Mouse (Mus musculus) liver, embryonic 13.5 days (tissue): Measurements from ENCODE around the gene Ap3b1. TPM values are rescaled to one million over a fixed set of nuclear protein-coding genes. Genes with fewer than 3 reads are reported as not detected.

ENCODE experiments used
- ATAC-seq: fragments of 200-750 bp; cut with Nextera tagmentation; 2 replicates; pipeline ENCODE4 v1.8.0; 2017; ENCODE audit warnings: low read depth, mild to moderate bottlenecking, moderate number of reproducible peaks, moderate library complexity
- DNase-seq: peaks from one replicate; pipeline ENCODE4 v3.0.0; 2022
- H3K27ac ChIP-seq: fragments of 300-500 bp; sonication (generic); 2 replicates; pipeline ENCODE4 v1.5.1; 2015; ENCODE audit warnings: moderate library complexity, mild to moderate bottlenecking, inconsistent platforms
- H3K27me3 ChIP-seq: fragments of 300-500 bp; sonication (generic); 2 replicates; pipeline ENCODE4 v1.6.1; 2015; ENCODE audit warnings: mild to moderate bottlenecking, inconsistent platforms
- H3K36me3 ChIP-seq: fragments of 300-500 bp; sonication (generic); 2 replicates; pipeline ENCODE4 v1.6.1; 2015; ENCODE audit warnings: mild to moderate bottlenecking, inconsistent platforms
- H3K4me1 ChIP-seq: fragments of 300-500 bp; sonication (generic); replicated peaks from 2 replicates; pipeline ENCODE4 v1.6.1; 2015; ENCODE audit warnings: inconsistent platforms
- H3K4me2 ChIP-seq: fragments of 300-500 bp; sonication (generic); 2 replicates; pipeline ENCODE4 v1.6.1; 2015; ENCODE audit warnings: inconsistent platforms, mild to moderate bottlenecking, moderate library complexity
- H3K4me3 ChIP-seq: fragments of 300-500 bp; sonication (generic); replicated peaks from 2 replicates; pipeline ENCODE4 v1.5.1; 2015; ENCODE audit warnings: mild to moderate bottlenecking, inconsistent platforms
- H3K9ac ChIP-seq: fragments of 300-500 bp; sonication (generic); 2 replicates; pipeline ENCODE4 v1.6.1; 2015; ENCODE audit warnings: mild to moderate bottlenecking, inconsistent platforms
- H3K9me3 ChIP-seq: fragments of 300-500 bp; sonication (generic); replicated peaks from 2 replicates; pipeline ENCODE4 v1.6.1; 2016; ENCODE audit warnings: inconsistent platforms
- WGBS: fragments of 180-500 bp; shearing (Covaris S2); methylation state at CpG from one replicate; pipeline ENCODE4 v1.1.7; 2015; ENCODE audit not compliant: insufficient replicate concordance; 5-methylcytosine and 5-hydroxymethylcytosine counted together
- polyA plus RNA-seq: library from polyadenylated mRNA; unstranded; fragments of >200 nt; fragmentation: Nextera tagmentation; extraction: Ambion mirVana; gene quantifications from 2 replicates; pipeline ENCODE4 v1.2.1, GENCODE M21; 2015

The Ap3b1 gene
- polyA plus RNA-seq, 1 experiment from 2014 or later = 18.5 TPM

DNA sequence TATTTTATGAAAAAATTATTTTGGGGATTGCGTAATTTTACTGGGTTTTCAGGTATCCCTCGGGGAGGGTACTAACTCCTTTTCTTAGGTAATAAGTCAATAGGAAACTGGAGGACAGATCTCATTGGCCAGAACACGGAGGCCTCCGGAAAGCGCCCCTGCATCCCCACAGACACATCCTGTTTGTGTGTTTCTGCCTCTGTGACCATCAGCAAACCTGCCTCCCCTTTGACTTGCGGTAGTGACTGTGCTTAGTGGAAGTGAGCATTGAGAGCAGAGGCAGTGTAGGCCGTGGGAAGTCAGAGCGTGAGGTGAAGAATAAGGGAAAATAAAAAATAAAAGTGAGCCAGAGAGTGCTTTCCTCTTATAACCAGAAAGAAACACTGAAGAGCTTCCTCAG, 41.7 kb downstream of the Ap3b1 start:
- Histone ChIP-seq H3K36me3 (peaks cover 50% of the 10 kb centered on the region), H3K4me1 (no peaks in the 10 kb centered on the region), H3K27me3 (no peaks in the 10 kb centered on the region), H3K27ac (no peak overlapping the region), H3K9ac (no peak overlapping the region), H3K4me3 (no peak overlapping the region), H3K9me3 (no peaks in the 10 kb centered on the region), H3K4me2 (no peak overlapping the region)
- no peak for DNase-seq
- ATAC-seq = no peak
- WGBS = 62% methylated on average over 8 of the region's 8 CpGs

DNA sequence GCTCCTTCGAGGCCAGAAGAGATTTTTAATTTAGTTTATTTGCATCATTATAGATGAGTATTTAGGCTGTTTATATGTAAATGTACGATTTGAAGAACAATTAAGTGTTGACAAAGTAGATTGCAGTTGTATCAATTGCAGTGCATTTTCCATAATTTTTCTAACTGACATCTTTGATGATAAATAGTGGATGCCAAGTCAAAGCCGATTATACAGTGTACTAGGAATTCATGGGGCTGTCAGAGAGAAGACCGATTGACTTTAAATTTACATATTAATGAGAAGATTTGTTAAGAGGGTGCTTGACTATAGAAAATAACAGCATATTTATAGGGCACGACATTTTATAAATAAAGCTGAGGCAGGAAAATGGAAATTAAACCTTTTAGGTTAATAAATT, 64.8 kb downstream of the Ap3b1 start:
- WGBS = 75% methylated on average over 5 of the region's 5 CpGs
- no peaks in the 10 kb centered on the region for H3K9me3 ChIP-seq
- H3K4me1 ChIP-seq = no peaks in the 10 kb centered on the region
- no peak overlapping the region for H3K4me2 ChIP-seq
- DNase-seq (no peak), ATAC-seq (no peak)
- H3K36me3 ChIP-seq = peaks cover 7% of the 10 kb centered on the region; the same call in 1 of the 2 replicates
- no peak overlapping the region for H3K9ac ChIP-seq
- no peaks in the 10 kb centered on the region for H3K27me3 ChIP-seq
- no peak overlapping the region for H3K27ac ChIP-seq
- H3K4me3 ChIP-seq = no peak overlapping the region

DNA sequence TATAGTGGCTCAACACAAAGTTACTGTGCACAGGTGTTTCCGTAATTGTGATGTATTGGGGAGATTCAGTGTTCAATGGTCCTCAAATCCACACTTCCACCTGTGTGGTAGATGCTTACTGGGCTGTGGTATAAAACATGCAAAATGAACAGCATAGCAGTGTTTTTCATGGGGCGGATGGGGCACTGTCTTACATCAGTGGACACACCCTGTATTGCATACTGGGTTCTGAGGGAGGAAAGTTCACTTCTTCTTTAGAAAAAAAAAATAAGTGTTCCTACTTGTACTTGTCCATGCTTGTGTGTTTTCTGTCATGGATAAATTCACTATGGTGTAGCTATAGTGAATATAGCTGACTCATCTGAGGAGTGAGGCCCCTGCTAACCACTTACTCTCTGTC, 70.8 kb downstream of the Ap3b1 start:
- ATAC-seq = no peak
- 79% methylated on average over 2 of the region's 2 CpGs for WGBS

DNA sequence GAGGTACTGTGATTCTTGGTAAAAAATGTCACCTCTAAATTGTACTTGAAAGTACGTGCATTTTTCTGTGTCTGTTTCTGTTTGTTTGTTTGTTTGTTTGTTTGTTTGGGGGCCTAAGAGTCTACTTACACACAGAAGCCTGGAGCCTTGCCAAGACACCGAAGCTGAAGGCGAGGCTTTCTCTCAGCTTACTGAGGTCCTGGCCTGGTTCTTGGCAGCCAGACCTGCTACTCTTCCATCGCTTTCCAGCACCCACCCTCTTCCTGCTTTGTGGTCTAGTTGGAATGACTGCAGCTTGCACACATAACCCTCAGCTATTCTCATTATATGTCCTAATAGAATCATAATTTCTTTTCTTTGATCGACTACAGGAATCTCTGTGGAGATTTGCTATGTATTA, 80.6 kb downstream of the Ap3b1 start:
- H3K9me3 ChIP-seq = no peaks in the 10 kb centered on the region
- no peak overlapping the region for H3K27ac ChIP-seq
- H3K9ac ChIP-seq = no peak overlapping the region
- ATAC-seq (no peak), DNase-seq (no peak)
- no peaks in the 10 kb centered on the region for H3K27me3 ChIP-seq
- no peak overlapping the region for H3K4me3 ChIP-seq
- peaks cover 20% of the 10 kb centered on the region for H3K36me3 ChIP-seq
- no peaks in the 10 kb centered on the region for H3K4me1 ChIP-seq
- whole genome bisulfite sequencing = 86% methylated on average over 5 of the region's 5 CpGs
- H3K4me2 ChIP-seq = no peak overlapping the region

More for the DNA sequence above, 70.8 kb downstream of the Ap3b1 start:
- peaks cover 8% of the 10 kb centered on the region; the same call in 1 of the 2 replicates for H3K4me1 ChIP-seq
- H3K27ac ChIP-seq = no peak overlapping the region
- H3K9me3 ChIP-seq = no peaks in the 10 kb centered on the region
- H3K4me2 ChIP-seq = no peak overlapping the region
- H3K27me3 ChIP-seq = no peaks in the 10 kb centered on the region
- DNase-seq = no peak
- H3K4me3 ChIP-seq = no peak overlapping the region
- H3K36me3 ChIP-seq = peaks cover 19% of the 10 kb centered on the region
- no peak overlapping the region for H3K9ac ChIP-seq

DNA sequence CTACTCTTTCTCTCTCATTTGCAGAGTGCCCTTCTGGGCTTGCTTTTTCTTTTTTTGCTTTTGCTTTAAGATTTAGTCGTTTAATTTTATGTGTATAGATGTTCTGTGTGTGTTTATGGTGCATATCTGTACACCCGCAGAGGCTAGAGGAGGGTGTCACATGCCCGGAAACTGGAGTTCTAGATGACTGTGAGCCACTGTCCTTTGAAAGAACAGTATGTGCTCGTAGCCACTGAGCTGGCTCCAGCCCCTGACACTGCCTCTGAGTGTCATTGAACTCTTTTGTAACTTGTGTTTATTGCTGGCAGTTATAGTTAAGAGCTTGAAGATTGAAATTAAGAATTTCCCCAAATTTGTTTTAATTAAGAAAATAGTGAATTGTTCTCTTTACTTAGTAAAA, 82.4 kb downstream of the Ap3b1 start:
- 71% methylated on average over 4 of the region's 4 CpGs for WGBS
- H3K27me3 ChIP-seq = no peaks in the 10 kb centered on the region
- no peak for ATAC-seq
- H3K4me1 ChIP-seq = no peaks in the 10 kb centered on the region
- peaks cover 24% of the 10 kb centered on the region for H3K36me3 ChIP-seq
- H3K27ac ChIP-seq = no peak overlapping the region
- H3K4me2 ChIP-seq = no peak overlapping the region
- no peak overlapping the region for H3K4me3 ChIP-seq
- no peak overlapping the region for H3K9ac ChIP-seq
- H3K9me3 ChIP-seq = no peaks in the 10 kb centered on the region
- DNase-seq = no peak

DNA sequence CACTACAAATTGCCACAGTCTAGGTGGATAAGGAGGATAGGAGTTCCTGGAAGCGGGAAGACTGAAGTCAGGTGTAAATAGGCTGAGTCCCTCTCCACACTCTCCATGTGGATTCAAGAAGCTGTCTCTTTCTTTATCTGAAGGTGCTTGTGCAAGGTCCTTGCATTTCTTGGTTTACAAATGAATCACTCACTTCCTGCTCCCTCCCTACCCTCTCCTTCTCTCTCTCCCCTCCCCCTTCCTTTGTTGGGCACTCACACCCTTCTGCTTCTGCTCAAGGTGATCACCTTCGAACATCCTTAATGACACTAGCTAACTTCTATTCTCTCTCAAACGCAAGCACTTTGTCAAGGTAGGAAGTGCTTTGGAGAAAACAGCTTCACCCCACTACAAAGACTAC, 84.7 kb downstream of the Ap3b1 start:
- Histone ChIP-seq H3K27me3 (no peaks in the 10 kb centered on the region), H3K9ac (no peak overlapping the region), H3K4me3 (no peak overlapping the region), H3K27ac (no peak overlapping the region), H3K4me1 (no peaks in the 10 kb centered on the region), H3K9me3 (no peaks in the 10 kb centered on the region), H3K4me2 (no peak overlapping the region), H3K36me3 (peaks cover 30% of the 10 kb centered on the region)
- WGBS = 71% methylated on average over 3 of the region's 3 CpGs
- ATAC-seq (no peak), DNase-seq (no peak)

DNA sequence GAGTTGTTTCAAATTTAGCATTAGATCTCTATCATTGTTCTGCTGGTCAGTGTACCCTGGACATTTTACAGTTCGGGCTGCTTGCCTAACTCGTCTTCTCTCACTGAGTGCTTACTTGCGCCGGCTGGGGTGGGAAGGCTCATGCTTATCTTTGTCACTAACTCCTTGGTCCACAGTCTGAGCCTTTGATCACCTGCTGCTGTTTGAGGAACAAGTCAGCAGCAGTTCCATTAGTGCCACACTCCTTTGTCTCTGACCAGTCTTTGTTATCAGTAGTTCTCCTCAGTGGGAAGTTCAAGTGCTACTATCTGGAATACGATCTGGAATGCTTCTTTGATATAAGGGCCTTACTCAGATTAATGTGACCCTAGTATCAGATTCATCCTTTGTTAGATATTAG, 86.3 kb downstream of the Ap3b1 start:
- Histone ChIP-seq H3K27ac (no peak overlapping the region), H3K4me2 (no peak overlapping the region), H3K9me3 (no peaks in the 10 kb centered on the region), H3K4me3 (no peak overlapping the region), H3K36me3 (peaks cover 35% of the 10 kb centered on the region), H3K27me3 (no peaks in the 10 kb centered on the region), H3K9ac (no peak overlapping the region), H3K4me1 (no peaks in the 10 kb centered on the region)
- WGBS = 67% methylated on average over 5 of the region's 5 CpGs
- DNase-seq = no peak
- no peak for ATAC-seq

DNA sequence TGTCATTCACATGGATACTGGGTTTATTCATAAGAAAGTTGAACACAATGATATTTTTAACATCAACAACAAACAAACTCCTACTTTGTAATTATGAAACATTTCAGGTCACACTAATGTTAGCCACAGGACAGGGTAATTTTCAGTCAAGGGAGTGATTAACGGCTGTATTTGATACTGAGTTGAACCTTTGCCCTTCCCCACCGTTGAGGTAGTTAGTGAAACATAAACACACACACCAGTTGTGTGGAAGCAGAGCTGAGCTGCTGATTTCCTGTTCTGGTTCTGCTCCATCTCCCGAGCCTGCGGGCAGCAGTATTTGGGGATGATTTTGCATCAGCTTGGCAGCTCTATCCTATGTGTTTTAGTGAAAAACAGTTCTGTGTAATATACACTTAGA, 88.2 kb downstream of the Ap3b1 start:
- Histone ChIP-seq H3K9ac (no peak overlapping the region), H3K4me1 (no peaks in the 10 kb centered on the region), H3K36me3 (peaks cover 24% of the 10 kb centered on the region), H3K27ac (no peak overlapping the region), H3K9me3 (no peaks in the 10 kb centered on the region), H3K4me2 (no peak overlapping the region), H3K27me3 (no peaks in the 10 kb centered on the region), H3K4me3 (no peak overlapping the region)
- ATAC-seq = no peak
- 61% methylated on average over 4 of the region's 4 CpGs for WGBS
- no peak for DNase-seq

DNA sequence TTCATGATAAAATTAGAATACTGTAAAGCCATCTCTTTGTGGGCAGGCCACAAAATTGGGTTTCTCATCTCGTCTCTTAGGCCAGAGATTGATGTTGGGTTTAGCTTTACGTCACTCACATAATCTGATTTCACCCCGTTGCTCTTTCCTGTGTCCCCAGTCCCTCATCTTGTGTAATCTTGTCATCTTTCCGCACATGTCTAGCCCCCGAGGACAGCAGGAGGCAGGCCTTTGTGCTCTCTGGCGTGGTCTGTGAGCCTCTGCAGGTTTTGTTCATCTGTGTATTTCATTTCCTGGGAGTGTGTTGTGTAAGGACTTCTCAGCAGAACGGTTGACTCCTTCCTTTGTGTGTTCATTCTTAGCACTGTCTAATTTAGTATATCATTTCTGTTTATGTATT, 90.8 kb downstream of the Ap3b1 start:
- no peaks in the 10 kb centered on the region for H3K4me1 ChIP-seq
- no peak overlapping the region for H3K4me2 ChIP-seq
- WGBS = 50% methylated on average over 7 of the region's 7 CpGs
- DNase-seq (no peak), ATAC-seq (no peak)
- peaks cover 28% of the 10 kb centered on the region for H3K36me3 ChIP-seq
- H3K27me3 ChIP-seq = no peaks in the 10 kb centered on the region
- no peak overlapping the region for H3K27ac ChIP-seq
- no peak overlapping the region for H3K9ac ChIP-seq
- no peaks in the 10 kb centered on the region for H3K9me3 ChIP-seq
- H3K4me3 ChIP-seq = no peak overlapping the region

DNA sequence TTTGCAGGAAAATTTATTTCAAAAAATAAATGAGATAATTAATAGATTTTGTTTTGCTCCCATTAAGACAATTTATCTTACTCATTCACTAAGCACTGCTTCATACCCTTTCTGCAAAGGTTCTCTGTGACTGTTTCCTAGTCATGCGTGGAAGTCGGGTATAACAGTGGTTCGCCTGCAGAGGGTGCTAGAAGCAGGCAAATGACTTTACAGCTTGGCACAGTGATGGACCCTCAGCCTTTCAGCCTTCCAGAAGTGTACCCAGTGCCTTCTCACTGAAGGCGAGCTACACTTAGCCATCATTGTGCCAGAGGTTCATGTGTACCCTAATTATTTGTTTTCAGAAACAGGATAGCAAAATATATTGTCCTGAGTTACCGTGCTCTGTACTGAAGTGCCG, 92.5 kb downstream of the Ap3b1 start:
- no peak overlapping the region for H3K4me2 ChIP-seq
- no peaks in the 10 kb centered on the region for H3K4me1 ChIP-seq
- WGBS = 59% methylated on average over 6 of the region's 6 CpGs
- no peak overlapping the region for H3K4me3 ChIP-seq
- H3K36me3 ChIP-seq = peaks cover 22% of the 10 kb centered on the region
- no peaks in the 10 kb centered on the region for H3K27me3 ChIP-seq
- no peaks in the 10 kb centered on the region for H3K9me3 ChIP-seq
- H3K27ac ChIP-seq = no peak overlapping the region
- no peak overlapping the region for H3K9ac ChIP-seq
- no peak for ATAC-seq
- no peak for DNase-seq

DNA sequence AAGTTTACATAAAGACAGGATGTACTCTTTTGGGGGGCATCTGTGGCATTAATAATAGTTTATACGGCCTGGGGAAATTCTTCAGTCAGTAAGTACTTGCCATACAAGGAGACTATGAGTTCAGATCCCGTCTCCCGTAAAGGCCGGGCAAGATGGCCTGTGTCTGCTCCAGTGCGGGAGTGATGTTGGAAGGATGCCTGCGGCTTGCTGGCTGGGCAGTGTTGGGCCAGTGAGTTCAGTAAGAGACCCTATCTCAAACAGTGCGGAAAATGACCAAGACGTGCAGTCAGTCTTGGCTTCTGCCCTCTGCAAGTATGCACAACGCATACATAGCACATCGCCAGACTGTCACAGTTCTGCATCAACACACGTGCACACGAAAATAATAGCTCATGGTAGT, 95.4 kb downstream of the Ap3b1 start:
- 91% methylated on average over 12 of the region's 12 CpGs for WGBS
- DNase-seq (no peak), ATAC-seq (no peak)
- no peak overlapping the region for H3K9ac ChIP-seq
- H3K36me3 ChIP-seq = peaks cover 18% of the 10 kb centered on the region
- H3K27me3 ChIP-seq = no peaks in the 10 kb centered on the region
- H3K27ac ChIP-seq = no peak overlapping the region
- no peaks in the 10 kb centered on the region for H3K9me3 ChIP-seq
- H3K4me3 ChIP-seq = no peak overlapping the region
- H3K4me1 ChIP-seq = no peaks in the 10 kb centered on the region
- no peak overlapping the region for H3K4me2 ChIP-seq

DNA sequence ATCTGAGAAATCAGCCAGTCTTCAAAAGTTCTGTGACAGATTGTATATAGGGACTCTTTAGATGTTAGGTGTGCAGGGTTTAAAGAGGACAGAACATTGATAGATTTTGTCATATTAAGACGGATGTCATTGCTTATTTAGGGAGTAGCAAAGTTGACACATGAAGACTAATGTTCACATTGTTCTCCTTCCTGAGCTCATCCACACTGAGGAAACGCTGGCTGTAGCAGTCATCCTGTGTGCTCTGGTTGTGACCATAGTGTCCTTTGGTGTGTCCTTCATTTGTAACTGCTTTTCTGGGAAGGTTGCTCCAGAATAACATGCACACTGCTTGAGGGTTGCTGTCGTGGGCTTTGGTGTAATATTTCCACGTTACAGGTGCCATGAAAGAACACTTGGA, 100.4 kb downstream of the Ap3b1 start:
- 55% methylated on average over 4 of the region's 4 CpGs for WGBS
- H3K4me1 ChIP-seq = no peaks in the 10 kb centered on the region
- H3K27ac ChIP-seq = no peak overlapping the region
- H3K4me3 ChIP-seq = no peak overlapping the region
- DNase-seq (no peak), ATAC-seq (no peak)
- H3K9ac ChIP-seq = no peak overlapping the region
- H3K9me3 ChIP-seq = no peaks in the 10 kb centered on the region
- H3K4me2 ChIP-seq = no peak overlapping the region
- H3K27me3 ChIP-seq = no peaks in the 10 kb centered on the region
- peaks cover 28% of the 10 kb centered on the region for H3K36me3 ChIP-seq
